ENCODE assay signal across 11 mouse cellular contexts in genomic region chr5:144514738-144515137, GRCm38 (mm10). TPM values are rescaled to one million over a fixed set of nuclear protein-coding genes. Genes with fewer than 3 reads are reported as not detected.
DNase-seq lines count a peak whose midpoint lies in the region; ATAC-seq and TF ChIP-seq lines count a peak whose summit lies in the region.
"Had no signal": no experiment of that assay in that cellular context is flagged by ENCODE, and none has a peak within 500 bp of the region (broad histone marks: within the 10 kb centered on the region; RNA-seq: fewer than 3 reads in every experiment).

No protein-coding gene starts in this region.

- H3K4me1 ChIP-seq in liver, postnatal 0 days (ENCODE audit: insufficient read depth) = no peaks in the 10 kb centered on the region

- CTCF ChIA-PET in Patski (lab: Charles Lee) = no interaction called here

- 60% methylated on average over 6 of the region's 6 CpGs for WGBS in liver, postnatal 0 days (ENCODE audit: insufficient replicate concordance)

- no peak overlapping the region for H3K27ac ChIP-seq in liver, postnatal 0 days (ENCODE audit: low read depth)
- H3K27ac ChIP-seq: midbrain, embryonic 13.5 days had no signal

- no peak overlapping the region for H3K9ac ChIP-seq in liver, postnatal 0 days (replicated peaks)
- H3K9ac ChIP-seq: midbrain, embryonic 13.5 days had no signal

- POLR2A ChIA-PET in Patski (lab: Charles Lee) = no interaction called here

- DNase-seq in adrenal gland, postnatal 10 days = peak; percentile 19
- DNase-seq in adrenal gland, postnatal 4 days (ENCODE audit: low spot score in 2 of 2) = no peak
- DNase-seq in layer of hippocampus, postnatal 10 days (ENCODE audit: low spot score in 2 of 2) = peak; percentile 10 to 20
- no peak for DNase-seq in layer of hippocampus, postnatal 14 days (ENCODE audit: low spot score in 2 of 2)
- DNase-seq in Patski (ENCODE audit: low read depth, low spot score) = no peak
- DNase-seq in liver, postnatal 0 days = no peak
- no peak for DNase-seq in spleen, postnatal 4 days (ENCODE audit: low spot score in 2 of 2)
- no peak for DNase-seq in spleen, postnatal 10 days (ENCODE audit: low spot score in 2 of 2)
- DNase-seq: heart, adult 18-20 months; kidney, adult 18-20 months had no signal

- no peak overlapping the region for H3K4me3 ChIP-seq in liver, postnatal 0 days (ENCODE audit: low read depth, low read length)
- H3K4me3 ChIP-seq: midbrain, embryonic 13.5 days had no signal

- H3K9me3 ChIP-seq in liver, postnatal 0 days (ENCODE audit: low read length) = no peaks in the 10 kb centered on the region
- H3K9me3 ChIP-seq: midbrain, embryonic 13.5 days had no signal

- in situ Hi-C loops in Patski (cut with MboI; ENCODE audit: low pct_unique_long_range_greater_than_20kb) = no loop called here

- no peak for TF ChIP-seq EP300 in liver, postnatal 0 days (IDR thresholded peaks at IDR 0.05; ENCODE audit: low read depth)

- no peak overlapping the region for H3K4me2 ChIP-seq in liver, postnatal 0 days (ENCODE audit: low read depth, low read length)
- H3K4me2 ChIP-seq: midbrain, embryonic 13.5 days had no signal

- TF ChIP-seq CTCF in Patski (IDR thresholded peaks at IDR 0.05) = peak; percentile 53
- peak; percentile 30 for TF ChIP-seq CTCF in liver, postnatal 0 days (IDR thresholded peaks at IDR 0.05; ENCODE audit: low read depth)

- no peak for ATAC-seq in Patski
- ATAC-seq in liver, postnatal 0 days = no peak
- ATAC-seq: midbrain, embryonic 13.5 days had no signal

- peaks cover under 1% of the 10 kb centered on the region for H3K27me3 ChIP-seq in Patski
- no peaks in the 10 kb centered on the region for H3K27me3 ChIP-seq in liver, postnatal 0 days (ENCODE audit: insufficient read depth, low read length)
- H3K27me3 ChIP-seq: midbrain, embryonic 13.5 days had no signal

- no peaks in the 10 kb centered on the region for H3K36me3 ChIP-seq in liver, postnatal 0 days (replicated peaks; ENCODE audit: insufficient read depth, low read length)
- H3K36me3 ChIP-seq: midbrain, embryonic 13.5 days had no signal

RNA-seq across cellular contexts. Expression of gene Nptx2, which starts 31.0 kb away (rescaled TPM):
- under 1 TPM; 0.79 to 0.87 TPM for total RNA-seq in adrenal gland, postnatal 10 days (2021)
- total RNA-seq in adrenal gland, postnatal 4 days (2021) = 1 to 10 TPM; 1.8 to 1.9 TPM
- total RNA-seq in layer of hippocampus, postnatal 10 days (2021) = 10 to 100 TPM; 50.6 to 56.9 TPM
- total RNA-seq in layer of hippocampus, postnatal 14 days (2021) = 10 to 100 TPM; 64.2 to 68.9 TPM
- not detected for polyA plus RNA-seq in Patski (2021)
- polyA plus RNA-seq in liver, postnatal 0 days (2015; fragmentation: Nextera tagmentation; extraction: Ambion mirVana) = not detected in 2 replicates

Comparison
In these comparisons a context has a peak if more than half of its experiments do, and no peak if none do; other contexts are left out.
1. DNase-seq: peak in adrenal gland, postnatal 10 days (single experiment) and layer of hippocampus, postnatal 10 days (2 of 2); none in adrenal gland, postnatal 4 days (0 of 2), layer of hippocampus, postnatal 14 days (0 of 2), Patski (single experiment), liver, postnatal 0 days (single experiment), spleen, postnatal 4 days (0 of 2) and spleen, postnatal 10 days (0 of 2).
2. RNA of gene Nptx2, which starts 31.0 kb away (total RNA-seq): 64.2 to 68.9 TPM in layer of hippocampus, postnatal 14 days and 50.6 to 56.9 TPM in layer of hippocampus, postnatal 10 days; 1.8 to 1.9 TPM in adrenal gland, postnatal 4 days and 0.79 to 0.87 TPM in adrenal gland, postnatal 10 days; every median in the first group is over 10 times any median in the second.